Mouse (Mus musculus) hindbrain, embryonic 10.5 days (tissue): ENCODE measurements around the gene Midn. TPM values are rescaled to one million over a fixed set of nuclear protein-coding genes. Genes with fewer than 3 reads are reported as not detected.
A peak's percentile ranks its signal among the peaks of the same experiment; 100 is the strongest.
"Not testable (repeated sequence)": the region's sequence is repeated elsewhere in the genome, so short reads cannot be mapped to it uniquely, and the experiment has no call there.

Source experiments
- DNase-seq: peaks from one replicate; pipeline ENCODE4 v3.0.0-alpha.2; 2017; ENCODE audit warnings: low spot score
- H3K27ac ChIP-seq: fragments of 300-500 bp; sonication (generic); 2 replicates; pipeline ENCODE4 v1.5.1; 2016; ENCODE audit warnings: mild to moderate bottlenecking, moderate library complexity
- H3K27me3 ChIP-seq: fragments of 300-500 bp; sonication (generic); 2 replicates; pipeline ENCODE4 v1.6.1; 2016; ENCODE audit warnings: mild to moderate bottlenecking; ENCODE audit not compliant: poor library complexity, insufficient read depth, severe bottlenecking
- H3K36me3 ChIP-seq: fragments of 300-500 bp; sonication (generic); 2 replicates; pipeline ENCODE4 v1.6.1; 2016; ENCODE audit warnings: mild to moderate bottlenecking, moderate library complexity
- H3K4me1 ChIP-seq: fragments of 300-500 bp; sonication (generic); replicated peaks from 2 replicates; pipeline ENCODE4 v1.6.1; 2016; ENCODE audit warnings: mild to moderate bottlenecking
- H3K4me3 ChIP-seq: fragments of 300-500 bp; sonication (generic); 2 replicates; pipeline ENCODE4 v1.5.1; 2016; ENCODE audit warnings: mild to moderate bottlenecking, moderate library complexity
- H3K9me3 ChIP-seq: fragments of 300-500 bp; sonication (generic); 2 replicates; pipeline ENCODE4 v1.6.1; 2016; ENCODE audit warnings: mild to moderate bottlenecking, moderate library complexity
- WGBS: fragments of 180-500 bp; shearing (Covaris S2); methylation state at CpG from one replicate; pipeline ENCODE4 v1.1.7; 2016; 5-methylcytosine and 5-hydroxymethylcytosine counted together
- polyA plus RNA-seq: library from polyadenylated mRNA; unstranded; fragments of >200 nt; fragmentation: Nextera tagmentation; extraction: Ambion mirVana; gene quantifications from 2 replicates; pipeline ENCODE4 v1.2.1, GENCODE M21; 2016

Gene Midn
- polyA plus RNA-seq, 1 experiment from 2014 or later = 24.6 TPM

DNA sequence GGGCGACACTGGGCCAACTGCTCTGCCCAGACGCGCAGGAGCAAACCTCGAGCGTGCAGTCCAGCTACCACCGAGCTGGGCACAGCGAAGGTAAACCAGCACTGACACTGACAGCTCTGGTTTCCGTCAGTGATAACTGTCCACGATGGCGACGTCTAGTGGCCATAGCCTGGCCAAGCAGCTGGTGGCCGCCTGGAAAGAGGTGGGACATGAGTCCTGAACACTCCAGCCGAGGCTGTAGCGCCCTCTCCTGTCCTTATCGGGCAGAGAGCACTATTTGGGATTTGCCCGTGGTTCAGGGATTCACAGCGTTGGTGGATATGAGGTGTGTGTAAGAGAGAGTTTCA is 16.9 kb downstream of the Midn start:
- DNase-seq = peak; percentile 96
- Histone ChIP-seq H3K4me3 (peak overlapping the region; percentile 53), H3K36me3 (peaks cover 11% of the 10 kb centered on the region), H3K4me1 (peaks cover 87% of the 10 kb centered on the region), H3K27me3 (peaks cover 8% of the 10 kb centered on the region), H3K27ac (peak overlapping the region; percentile 81), H3K9me3 (no peaks in the 10 kb centered on the region)
- WGBS = under 1% methylated on average over 17 of the region's 17 CpGs

DNA sequence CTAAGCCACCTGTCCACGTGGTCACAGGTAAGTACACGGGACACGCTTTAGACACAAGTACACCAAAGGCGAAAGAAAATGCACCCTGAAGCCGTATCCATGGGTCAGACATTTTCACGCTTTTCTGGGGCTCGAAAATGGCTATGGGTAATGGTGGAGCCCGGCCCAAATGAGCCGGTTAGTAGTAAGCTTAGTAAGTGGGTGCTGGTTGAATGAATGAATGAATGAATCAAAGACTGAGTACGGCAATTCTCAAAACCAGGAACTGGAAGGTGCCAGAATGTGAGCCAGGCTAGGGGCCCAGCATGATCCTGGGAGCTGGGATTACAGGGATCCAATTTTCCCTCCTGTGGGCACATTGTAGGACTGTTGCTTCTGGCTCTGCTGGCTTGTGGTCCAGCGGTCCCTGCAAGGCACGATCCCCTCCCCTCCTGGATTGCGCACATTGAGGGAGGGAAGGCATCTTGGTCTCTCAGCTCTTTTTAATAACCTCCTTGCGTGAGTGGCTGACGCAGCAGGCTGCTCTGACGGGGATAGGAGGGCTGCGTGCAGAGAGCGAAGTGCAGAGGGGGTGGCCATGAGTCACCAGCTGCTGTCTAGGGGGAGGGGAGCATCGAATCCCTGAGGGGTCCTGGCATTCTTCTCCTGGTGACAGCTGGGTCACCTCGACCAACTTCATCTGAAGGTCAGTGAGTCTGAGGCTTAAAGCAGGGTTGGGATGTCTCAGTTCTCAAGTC is 17.5 kb downstream of the Midn start, which contains the start of gene Cirbp:
Gene Cirbp (plus strand): TSS at position 594 of the 737 bp plus-strand sequence.
- Histone ChIP-seq H3K36me3 (peaks cover 17% of the 10 kb centered on the region), H3K27me3 (peaks cover 8% of the 10 kb centered on the region), H3K27ac (peak within 1 kb of the TSS; percentile 100), H3K4me3 (peak within 1 kb of the TSS; percentile 93), H3K9me3 (no peaks in the 10 kb centered on the region), H3K4me1 (peaks cover 87% of the 10 kb centered on the region)
- 16% methylated on average over 20 of the region's 20 CpGs for WGBS
- peak; percentile 54 for DNase-seq

DNA sequence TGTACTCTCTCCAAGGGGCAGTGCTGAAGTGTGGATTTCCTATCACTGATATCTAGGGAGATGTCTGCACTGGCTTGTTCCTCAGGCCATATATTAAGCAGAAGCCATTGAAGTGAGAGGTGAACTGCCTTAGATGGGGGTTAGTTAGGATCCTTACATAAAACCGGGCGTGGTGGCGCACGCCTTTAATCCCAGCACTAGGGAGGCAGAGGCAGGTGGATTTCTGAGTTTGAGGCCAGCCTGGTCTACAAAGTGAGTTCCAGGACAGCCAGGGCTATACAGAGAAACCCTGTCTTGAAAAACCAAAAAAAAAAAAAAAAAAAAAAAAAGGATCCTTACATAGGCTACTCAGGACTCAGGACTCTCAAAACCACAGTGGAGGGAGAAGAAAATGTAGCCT is 18.1 kb downstream of the Midn start:
- 85% methylated on average over 4 of the region's 4 CpGs for WGBS
- H3K27me3 ChIP-seq, DNase-seq, H3K9me3 ChIP-seq: not testable (repeated sequence)
- Histone ChIP-seq H3K4me3 (peak overlapping the region; percentile 93), H3K4me1 (peaks cover 85% of the 10 kb centered on the region), H3K27ac (peak overlapping the region; percentile 100), H3K36me3 (peaks cover 22% of the 10 kb centered on the region)

DNA sequence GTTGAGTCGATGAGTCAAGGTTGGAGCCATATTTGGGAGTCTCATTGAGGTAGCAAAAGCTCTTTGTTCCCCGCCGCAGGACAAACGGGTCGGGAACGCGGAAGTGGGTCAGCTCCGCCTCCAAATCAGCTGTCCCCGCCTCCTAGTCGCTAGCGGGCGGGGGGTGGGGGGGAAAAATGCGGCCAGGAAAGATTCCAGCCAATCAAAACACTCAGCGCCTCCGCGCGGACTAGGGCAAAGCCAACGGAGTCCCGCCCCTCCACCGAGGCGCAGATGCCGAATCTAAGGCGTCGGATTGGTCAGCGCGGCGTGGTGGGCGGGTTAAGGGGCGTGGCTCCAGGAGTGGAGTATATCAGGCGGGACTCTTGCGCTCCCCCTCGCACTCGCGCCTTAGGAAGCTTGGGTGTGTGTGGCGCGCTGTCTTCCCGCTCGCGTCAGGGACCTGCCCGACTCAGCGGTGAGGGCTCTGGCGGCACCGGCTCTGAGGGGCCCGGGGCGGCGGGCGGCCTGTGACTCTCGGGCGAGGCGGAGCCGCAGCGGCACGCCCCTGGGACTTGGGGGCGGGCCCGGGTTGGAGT is 19.5 kb downstream of the Midn start:
- H3K4me1 ChIP-seq = peaks cover 84% of the 10 kb centered on the region
- WGBS = under 1% methylated on average over 55 of the region's 55 CpGs
- H3K27me3 ChIP-seq = peaks cover 8% of the 10 kb centered on the region

DNA sequence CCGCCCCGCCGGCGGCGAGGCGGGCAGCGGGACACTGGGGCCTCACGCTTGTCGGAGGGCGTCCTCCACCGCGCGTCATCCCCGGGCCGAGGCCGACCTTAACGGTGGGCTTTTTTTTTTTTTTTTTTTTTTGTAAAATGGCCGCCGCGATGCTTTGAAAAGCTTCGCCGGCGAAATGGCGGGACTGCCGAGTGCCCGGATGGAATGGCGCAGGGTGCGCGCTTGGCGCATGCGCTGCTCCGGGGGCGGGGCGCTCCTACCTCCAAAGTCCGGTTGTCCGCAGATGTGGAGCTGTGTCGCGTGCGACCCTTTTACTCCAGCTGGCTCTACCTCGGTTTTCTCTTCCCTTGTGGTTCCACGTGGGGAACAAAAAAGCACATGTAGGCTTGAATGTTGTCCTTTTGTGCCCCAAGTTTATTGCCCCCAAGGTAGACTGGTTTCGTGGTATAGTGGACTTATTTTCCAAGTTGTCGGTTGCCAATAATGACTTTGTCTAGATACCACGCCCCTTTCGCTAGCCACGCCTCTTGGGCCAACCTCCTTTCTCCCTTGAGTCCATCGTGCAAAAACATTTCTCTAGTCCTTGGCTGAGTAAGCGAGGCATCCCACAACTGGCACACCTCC is 20.1 kb downstream of the Midn start:
- Histone ChIP-seq H3K4me1 (peaks cover 83% of the 10 kb centered on the region), H3K9me3 (no peaks in the 10 kb centered on the region), H3K27me3 (peaks cover 8% of the 10 kb centered on the region), H3K36me3 (peaks cover 40% of the 10 kb centered on the region), H3K4me3 (peak overlapping the region; percentile 93), H3K27ac (peak overlapping the region; percentile 100)
- under 1% methylated on average over 48 of the region's 48 CpGs for WGBS
- peak; percentile 96 for DNase-seq

More for the DNA sequence above, 19.5 kb downstream of the Midn start:
- H3K9me3 ChIP-seq = no peaks in the 10 kb centered on the region
- peak; percentile 99 for DNase-seq
- peak overlapping the region; percentile 93 for H3K4me3 ChIP-seq
- H3K36me3 ChIP-seq = peaks cover 36% of the 10 kb centered on the region
- peak overlapping the region; percentile 100 for H3K27ac ChIP-seq

DNA sequence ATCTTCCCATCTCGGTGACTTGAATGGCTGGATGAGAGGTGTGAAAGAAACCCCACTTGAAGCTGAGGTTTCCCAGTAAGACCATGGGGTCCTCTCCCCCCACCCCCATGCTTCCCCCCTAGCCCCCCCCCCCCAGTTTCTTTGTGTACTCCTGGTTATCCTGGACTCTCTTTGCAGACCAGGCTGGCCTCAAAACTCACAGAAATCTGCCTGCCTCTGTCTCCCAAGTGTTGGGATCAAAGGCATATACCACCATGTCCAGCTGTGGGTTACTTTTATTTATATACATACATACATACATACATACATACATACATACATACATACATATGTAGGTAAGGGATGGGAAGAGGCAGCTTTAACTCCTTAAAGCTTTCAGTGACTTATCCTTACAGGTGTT is 21.0 kb downstream of the Midn start:
- Histone ChIP-seq H3K4me1 (peaks cover 81% of the 10 kb centered on the region), H3K36me3 (peaks cover 40% of the 10 kb centered on the region), H3K9me3 (no peaks in the 10 kb centered on the region), H3K27me3 (peaks cover 2% of the 10 kb centered on the region), H3K27ac (peak overlapping the region; percentile 100), H3K4me3 (peak overlapping the region; percentile 93)
- WGBS = 74% methylated on average over 1 of the region's 1 CpGs
- no peak for DNase-seq

DNA sequence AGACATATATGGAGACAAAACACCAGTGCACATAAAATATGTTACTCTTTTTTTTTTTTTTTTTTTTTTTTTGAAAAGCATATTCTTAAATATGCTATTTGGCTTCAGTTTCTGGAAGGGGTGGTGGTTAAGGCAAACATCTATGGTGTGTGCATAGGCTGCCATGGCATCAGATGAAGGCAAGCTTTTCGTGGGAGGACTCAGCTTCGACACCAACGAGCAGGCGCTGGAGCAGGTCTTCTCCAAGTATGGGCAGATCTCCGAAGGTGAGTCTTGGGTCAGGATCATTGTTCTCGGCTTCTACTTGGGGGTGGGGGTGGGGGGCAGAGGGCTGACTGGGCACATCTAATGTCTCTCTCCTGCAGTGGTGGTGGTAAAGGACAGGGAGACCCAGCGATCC is 21.6 kb downstream of the Midn start:
- Histone ChIP-seq H3K36me3 (peaks cover 40% of the 10 kb centered on the region), H3K27me3 (no peaks in the 10 kb centered on the region), H3K4me3 (peak overlapping the region; percentile 93; the same call in 1 of the 2 replicates), H3K4me1 (peaks cover 78% of the 10 kb centered on the region), H3K27ac (no peak overlapping the region), H3K9me3 (no peaks in the 10 kb centered on the region)
- no peak for DNase-seq
- 98% methylated on average over 7 of the region's 7 CpGs for WGBS

DNA sequence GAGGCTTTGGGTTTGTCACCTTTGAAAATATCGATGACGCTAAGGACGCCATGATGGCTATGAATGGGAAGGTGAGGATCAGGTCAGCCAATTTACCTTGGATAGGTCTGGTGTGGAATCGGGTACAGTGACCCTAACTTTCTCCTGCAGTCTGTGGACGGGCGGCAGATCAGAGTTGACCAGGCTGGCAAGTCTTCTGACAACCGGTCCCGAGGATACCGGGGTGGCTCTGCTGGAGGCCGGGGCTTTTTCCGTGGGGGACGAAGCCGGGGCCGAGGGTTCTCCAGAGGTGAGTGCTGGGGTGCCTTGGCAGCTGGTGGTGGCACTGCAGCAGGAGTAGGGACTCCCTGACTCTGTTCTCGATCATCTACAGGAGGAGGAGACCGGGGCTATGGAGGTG is 22.0 kb downstream of the Midn start:
- WGBS = 94% methylated on average over 16 of the region's 16 CpGs
- Histone ChIP-seq H3K27ac (no peak overlapping the region), H3K4me3 (peak overlapping the region; percentile 25; the same call in 1 of the 2 replicates), H3K9me3 (no peaks in the 10 kb centered on the region), H3K4me1 (peaks cover 78% of the 10 kb centered on the region), H3K27me3 (no peaks in the 10 kb centered on the region), H3K36me3 (peaks cover 40% of the 10 kb centered on the region)
- DNase-seq = no peak

DNA sequence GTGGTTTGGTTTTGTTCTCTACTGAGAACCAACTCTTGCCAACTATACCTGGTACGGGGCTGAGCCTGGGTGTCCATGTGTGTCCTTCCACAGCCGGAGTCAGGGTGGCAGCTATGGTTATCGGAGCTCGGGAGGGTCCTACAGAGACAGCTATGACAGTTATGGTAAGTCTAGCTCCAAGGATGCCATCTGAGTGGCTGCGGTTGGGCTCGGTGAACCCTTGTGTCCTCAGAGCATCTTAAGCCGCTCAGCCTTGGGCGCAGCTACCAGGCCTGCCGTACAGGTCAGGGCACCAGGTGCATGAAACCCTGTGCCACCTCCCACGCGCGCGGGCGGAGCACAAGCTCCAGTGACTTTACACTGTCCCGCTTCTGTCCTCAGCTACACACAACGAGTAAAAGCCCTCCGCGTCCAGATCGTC is 22.5 kb downstream of the Midn start:
- H3K27ac ChIP-seq = 0 out of 2 replicates have a peak overlapping the region, but pooled peaks have one; percentile 13
- H3K36me3 ChIP-seq = peaks cover 40% of the 10 kb centered on the region
- peaks cover 77% of the 10 kb centered on the region for H3K4me1 ChIP-seq
- no peak for DNase-seq
- WGBS = 97% methylated on average over 19 of the region's 19 CpGs
- no peaks in the 10 kb centered on the region for H3K27me3 ChIP-seq
- no peaks in the 10 kb centered on the region for H3K9me3 ChIP-seq
- H3K4me3 ChIP-seq = peak overlapping the region; percentile 23

DNA sequence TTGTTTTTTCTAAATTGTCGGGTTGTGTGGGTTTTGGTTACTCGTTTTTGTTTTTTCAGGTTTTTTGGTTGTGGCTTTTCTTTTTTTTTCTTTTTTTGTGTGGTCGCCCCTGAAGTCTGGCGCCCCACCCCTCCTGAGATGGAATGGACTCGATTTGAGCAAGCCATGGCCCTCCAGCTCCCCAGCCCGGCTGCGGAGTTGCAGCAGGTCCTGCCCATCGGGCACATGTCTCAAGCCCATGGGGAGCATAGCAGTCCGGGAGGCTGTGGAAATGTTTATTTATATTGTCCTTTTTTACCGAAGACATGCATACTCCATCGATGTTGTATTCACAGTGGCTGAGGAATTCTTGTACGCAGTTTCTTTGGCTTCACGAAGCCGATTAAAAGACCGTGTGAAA is 23.2 kb downstream of the Midn start:
- no peak for DNase-seq
- peaks cover 78% of the 10 kb centered on the region for H3K4me1 ChIP-seq
- H3K27me3 ChIP-seq = no peaks in the 10 kb centered on the region; the same call in 1 of the 2 replicates
- 94% methylated on average over 15 of the region's 15 CpGs for WGBS
- peak overlapping the region; percentile 65 for H3K4me3 ChIP-seq
- peaks cover 42% of the 10 kb centered on the region for H3K36me3 ChIP-seq
- H3K27ac ChIP-seq = peak overlapping the region; percentile 89; the same call in 1 of the 2 replicates
- no peaks in the 10 kb centered on the region for H3K9me3 ChIP-seq

DNA sequence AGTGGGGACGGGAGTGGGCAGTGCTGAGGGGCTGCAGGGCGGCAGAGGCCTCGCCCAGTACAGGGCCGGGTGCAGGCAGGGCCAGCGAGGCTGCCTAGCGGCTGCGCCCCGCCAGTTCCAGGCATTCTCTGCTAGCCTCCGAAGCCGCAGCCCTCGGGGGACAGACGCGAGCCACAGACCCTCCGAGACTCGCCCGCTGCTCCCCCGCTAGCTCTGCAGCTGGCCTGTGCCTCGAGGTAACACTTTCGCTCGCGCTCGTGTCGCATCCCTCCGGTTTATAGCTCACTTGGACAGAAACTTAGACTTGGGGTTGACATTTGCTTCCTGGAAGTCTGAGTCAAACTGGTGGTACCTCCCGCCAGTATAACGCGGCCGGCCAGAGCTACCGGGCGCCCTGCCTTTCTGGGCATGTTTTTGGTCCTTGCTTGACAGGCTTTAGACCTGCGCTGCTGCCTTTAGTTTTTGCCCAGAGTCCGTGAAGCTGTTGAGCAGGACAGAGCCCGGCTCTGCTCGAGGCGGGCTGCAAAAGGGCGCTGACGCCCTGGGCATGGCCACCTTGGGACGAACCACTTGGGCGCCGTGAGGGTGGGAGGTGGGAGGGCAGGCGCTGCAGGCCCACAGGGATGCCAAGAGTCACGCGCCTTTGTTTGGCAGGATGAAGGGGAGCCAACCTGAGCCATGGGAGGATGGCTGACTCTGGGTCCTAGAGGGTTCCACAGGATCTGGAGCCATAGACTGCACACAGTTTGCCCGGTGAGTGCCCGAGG is 23.9 kb downstream of the Midn start:
- Histone ChIP-seq H3K4me1 (peaks cover 78% of the 10 kb centered on the region), H3K27me3 (no peaks in the 10 kb centered on the region; the same call in 1 of the 2 replicates), H3K9me3 (no peaks in the 10 kb centered on the region), H3K4me3 (peak overlapping the region; percentile 65), H3K36me3 (peaks cover 45% of the 10 kb centered on the region), H3K27ac (peak overlapping the region; percentile 89)
- WGBS = 84% methylated on average over 45 of the region's 45 CpGs
- no peak for DNase-seq

DNA sequence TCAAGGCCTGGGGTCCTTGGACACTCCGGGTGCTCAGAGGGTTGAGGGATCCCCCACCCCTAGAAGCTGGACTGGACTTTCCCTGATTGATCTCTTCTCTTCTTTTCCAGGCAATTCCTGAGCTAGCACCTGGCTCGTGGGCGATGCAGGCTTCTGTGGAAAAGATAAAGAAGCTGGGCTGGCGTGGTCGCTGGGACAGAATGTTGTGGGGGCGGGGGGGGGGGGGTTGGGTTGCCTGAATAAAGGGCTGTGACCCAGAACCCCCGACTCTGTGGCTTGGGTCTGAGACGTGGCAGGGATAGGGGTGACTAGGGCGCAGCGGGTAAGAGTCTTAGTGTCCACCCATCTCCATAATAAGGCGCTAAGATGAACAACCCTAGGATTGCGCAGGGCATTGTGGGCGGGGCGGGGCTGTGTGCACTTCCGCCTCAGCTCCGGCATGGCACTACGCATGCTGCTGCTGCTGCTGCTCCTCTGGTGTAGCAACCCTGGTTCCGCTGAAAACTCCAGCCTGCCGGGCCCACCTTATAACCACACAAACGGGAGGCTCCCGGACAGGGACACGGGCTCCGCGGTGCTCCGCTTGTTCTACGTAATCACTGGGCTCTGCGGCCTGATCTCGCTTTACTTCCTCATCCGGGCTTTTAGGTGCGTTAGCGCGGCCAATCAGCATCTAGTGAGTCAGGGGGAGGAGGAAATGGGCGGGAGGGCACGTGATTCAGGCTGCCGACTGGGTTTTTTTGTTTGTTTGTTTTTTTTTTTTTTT is 24.6 kb downstream of the Midn start, which contains the start of gene 1600002K03Rik:
Gene 1600002K03Rik (plus strand): TSS at position 418 of the 766 bp plus-strand sequence.
- Histone ChIP-seq H3K27me3 (no peaks in the 10 kb centered on the region; the same call in 1 of the 2 replicates), H3K9me3 (no peaks in the 10 kb centered on the region), H3K36me3 (peaks cover 45% of the 10 kb centered on the region), H3K4me3 (peak within 1 kb of the TSS; percentile 65), H3K27ac (peak within 1 kb of the TSS; percentile 89), H3K4me1 (peaks cover 81% of the 10 kb centered on the region)
- peak; percentile 92 for DNase-seq
- 8% methylated on average over 35 of the region's 35 CpGs for WGBS
